Mouse (Mus musculus): ENCODE results near the gene Arhgef7. TPM values are rescaled to one million over a fixed set of nuclear protein-coding genes. Genes with fewer than 3 reads are reported as not detected.

Arhgef7 gene
- polyA plus RNA-seq, 1 experiment from 2014 or later: 10.1 TPM

- Histone ChIP-seq H3K27ac (ENCODE audit: low read length) (no peak overlapping the region), H3K27me3 (ENCODE audit: control insufficient read depth, insufficient read depth, low read depth, low read length) (no peaks in the 10 kb centered on the region), H3K9ac (ENCODE audit: low read depth, low read length) (no peak overlapping the region), H3K36me3 (ENCODE audit: control insufficient read depth, insufficient read depth) (no peaks in the 10 kb centered on the region), H3K9me3 (replicated peaks; ENCODE audit: control insufficient read depth, low read length) (no peaks in the 10 kb centered on the region), H3K4me3 (ENCODE audit: low read depth, low read length) (no peak overlapping the region), H3K4me1 (ENCODE audit: control insufficient read depth, low read depth, low read length) (peaks cover 12% of the 10 kb centered on the region), H3K4me2 (ENCODE audit: low read depth, low read length) (no peak overlapping the region)
- no peak for ATAC-seq (ENCODE audit: low read depth)
Observed at GRCm38 (mm10) chr8:11754723-11755122, 27.2 kb downstream of the Arhgef7 start.

DNA sequence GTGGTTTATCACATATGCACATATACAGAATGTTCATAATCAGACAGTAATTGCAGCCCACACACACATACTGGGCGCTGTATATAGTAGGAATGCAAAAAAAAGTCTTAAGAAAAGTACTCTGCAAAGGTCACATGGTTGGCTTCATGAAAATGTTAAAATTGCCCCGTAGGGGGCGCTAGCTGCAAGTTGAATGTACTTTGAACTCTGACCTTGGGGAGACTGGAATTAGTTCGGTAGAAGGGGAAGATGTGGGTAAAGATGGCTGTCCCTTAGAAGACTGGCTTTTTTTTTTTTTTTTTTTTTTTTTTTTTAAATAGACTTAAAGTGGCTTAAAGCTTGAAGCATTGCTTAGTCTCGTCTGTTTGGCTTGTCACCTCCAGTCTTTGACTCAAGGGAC lies 28.4 kb downstream of the Arhgef7 start:
- no peak overlapping the region for H3K4me3 ChIP-seq (ENCODE audit: low read depth, low read length)
- H3K4me2 ChIP-seq (ENCODE audit: low read depth, low read length): no peak overlapping the region
- no peak overlapping the region for H3K27ac ChIP-seq (ENCODE audit: low read length)
- H3K36me3 ChIP-seq (ENCODE audit: control insufficient read depth, insufficient read depth): no peaks in the 10 kb centered on the region
- H3K4me1 ChIP-seq (ENCODE audit: control insufficient read depth, low read depth, low read length): peaks cover 12% of the 10 kb centered on the region
- WGBS (ENCODE audit: insufficient replicate concordance): 10% methylated on average over 5 of the region's 5 CpGs
- no peaks in the 10 kb centered on the region for H3K9me3 ChIP-seq (replicated peaks; ENCODE audit: control insufficient read depth, low read length)
- ATAC-seq (ENCODE audit: low read depth): no peak
- no peaks in the 10 kb centered on the region for H3K27me3 ChIP-seq (ENCODE audit: control insufficient read depth, insufficient read depth, low read depth, low read length)
- H3K9ac ChIP-seq (ENCODE audit: low read depth, low read length): no peak overlapping the region

DNA sequence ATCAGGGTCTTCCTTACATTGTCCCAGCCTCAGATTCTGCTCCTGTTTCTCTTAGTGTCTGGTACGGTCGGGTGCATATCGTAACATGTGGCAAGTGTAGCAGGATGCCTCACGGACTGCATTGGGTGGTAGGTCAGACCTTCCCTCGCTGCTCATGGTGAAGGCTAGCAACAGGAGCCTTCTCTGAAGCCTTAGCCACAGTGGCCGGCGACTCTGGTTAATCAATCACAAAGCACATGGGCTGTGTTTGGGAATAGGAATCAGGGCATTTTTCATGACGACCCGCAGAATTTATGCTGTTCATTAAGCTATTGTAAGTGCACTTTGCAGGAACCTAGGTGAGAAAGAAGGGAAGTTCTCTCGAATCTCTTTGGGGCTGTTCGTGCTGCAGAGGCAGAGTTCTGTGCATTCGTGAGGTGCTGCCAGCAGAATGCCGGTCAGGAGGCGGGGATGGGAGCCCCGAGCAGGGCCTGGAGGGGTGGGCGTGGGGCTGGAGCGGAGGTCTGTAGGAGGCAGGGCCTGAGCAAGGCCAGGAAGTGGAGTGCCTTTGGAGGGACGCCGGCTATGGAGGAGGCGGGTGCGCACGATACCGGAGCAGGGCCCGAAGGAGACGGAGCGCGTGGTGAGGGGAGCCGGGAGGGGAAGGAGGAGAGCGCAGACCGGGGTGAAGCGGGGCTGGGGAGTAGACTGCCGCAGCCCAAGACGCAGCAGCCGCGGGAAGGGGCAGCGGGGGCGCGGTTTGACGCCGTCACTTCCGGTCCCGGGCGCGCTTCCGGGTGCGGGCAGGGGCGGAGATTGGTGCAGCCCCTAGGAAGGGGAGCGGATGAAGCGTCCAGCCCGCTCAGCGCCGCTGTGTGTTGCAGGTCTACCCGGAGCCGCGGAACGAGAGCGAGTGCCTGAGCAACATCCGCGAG lies 30.3 kb downstream of the Arhgef7 start:
- peak overlapping the region; percentile 72 for H3K4me2 ChIP-seq (ENCODE audit: low read depth, low read length)
- H3K27ac ChIP-seq (ENCODE audit: low read length): peak overlapping the region; percentile 72
- H3K4me3 ChIP-seq (ENCODE audit: low read depth, low read length): peak overlapping the region; percentile 84
- no peaks in the 10 kb centered on the region for H3K9me3 ChIP-seq (replicated peaks; ENCODE audit: control insufficient read depth, low read length)
- H3K27me3 ChIP-seq (ENCODE audit: control insufficient read depth, insufficient read depth, low read depth, low read length): no peaks in the 10 kb centered on the region
- H3K36me3 ChIP-seq (ENCODE audit: control insufficient read depth, insufficient read depth): no peaks in the 10 kb centered on the region
- H3K4me1 ChIP-seq (ENCODE audit: control insufficient read depth, low read depth, low read length): peaks cover 12% of the 10 kb centered on the region
- WGBS (ENCODE audit: insufficient replicate concordance): 2% methylated on average over 57 of the region's 59 CpGs
- peak; percentile 88 for ATAC-seq (ENCODE audit: low read depth)
- peak overlapping the region; percentile 88 for H3K9ac ChIP-seq (ENCODE audit: low read depth, low read length)

DNA sequence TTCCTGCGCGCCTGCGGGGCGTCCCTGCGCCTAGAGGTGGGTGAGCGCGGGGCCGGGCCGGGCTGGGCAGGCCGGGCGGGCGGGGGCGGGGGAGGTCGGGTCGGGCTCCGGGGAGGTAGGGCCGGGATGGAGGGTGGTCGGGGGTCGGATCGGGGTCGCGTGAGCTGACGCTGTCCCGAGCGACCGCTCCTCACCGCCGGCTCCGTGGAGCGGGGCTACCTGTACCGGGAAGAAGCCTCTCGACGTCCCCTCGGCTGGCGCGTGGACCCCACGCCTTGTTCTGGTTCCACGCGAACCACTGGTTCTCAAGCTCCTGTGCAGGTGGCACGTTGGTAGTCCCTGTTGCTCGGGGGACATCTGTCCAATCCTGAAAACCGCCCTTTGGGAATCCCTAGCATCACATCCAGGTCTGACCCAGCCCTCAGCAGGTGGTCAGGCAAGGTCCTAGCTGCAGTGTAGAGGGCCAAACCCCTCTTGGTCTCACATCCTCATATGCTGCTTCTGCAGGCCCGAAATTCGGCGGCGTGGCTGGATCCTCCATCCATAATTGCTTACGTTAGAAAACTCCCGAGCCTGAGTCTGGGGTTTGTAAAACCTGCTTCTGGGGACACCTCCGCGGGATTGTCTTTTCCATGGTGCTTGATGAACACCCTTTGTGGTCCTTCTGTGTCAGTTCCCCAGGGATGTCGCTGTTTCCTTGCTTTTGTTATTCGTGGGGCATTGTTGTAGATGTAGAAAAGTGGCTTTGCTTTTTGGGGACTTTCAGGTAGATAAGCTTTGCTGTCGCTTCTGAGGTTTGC lies 31.2 kb downstream of the Arhgef7 start:
- H3K9me3 ChIP-seq (replicated peaks; ENCODE audit: control insufficient read depth, low read length): no peaks in the 10 kb centered on the region
- H3K36me3 ChIP-seq (ENCODE audit: control insufficient read depth, insufficient read depth): no peaks in the 10 kb centered on the region
- ATAC-seq (ENCODE audit: low read depth): no peak
- under 1% methylated on average over 52 of the region's 53 CpGs for WGBS (ENCODE audit: insufficient replicate concordance)
- H3K4me3 ChIP-seq (ENCODE audit: low read depth, low read length): peak overlapping the region; percentile 84
- H3K4me2 ChIP-seq (ENCODE audit: low read depth, low read length): peak overlapping the region; percentile 72
- H3K27ac ChIP-seq (ENCODE audit: low read length): peak overlapping the region; percentile 33; the same call in 1 of the 2 replicates
- H3K9ac ChIP-seq (ENCODE audit: low read depth, low read length): peak overlapping the region; percentile 88
- peaks cover 12% of the 10 kb centered on the region for H3K4me1 ChIP-seq (ENCODE audit: control insufficient read depth, low read depth, low read length)
- H3K27me3 ChIP-seq (ENCODE audit: control insufficient read depth, insufficient read depth, low read depth, low read length): no peaks in the 10 kb centered on the region

DNA sequence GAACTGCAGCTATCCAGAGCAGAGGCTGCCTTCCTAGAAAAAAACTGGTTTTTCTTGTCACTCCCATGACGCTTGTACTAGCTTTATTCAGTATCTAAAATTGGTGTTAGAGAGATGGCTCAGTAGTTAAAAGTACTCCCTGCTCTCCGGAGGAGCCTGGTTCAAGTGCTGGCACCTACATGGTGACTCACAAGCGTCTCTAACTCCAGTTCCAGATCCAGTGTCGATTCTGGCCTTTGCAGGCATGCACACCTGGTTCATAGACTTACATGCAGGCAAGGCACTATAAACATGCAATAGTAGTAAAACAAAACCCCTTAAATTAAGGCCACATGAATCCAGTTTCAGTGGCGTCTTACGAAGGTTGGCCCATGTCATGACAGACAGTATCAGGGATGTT lies 34.0 kb downstream of the Arhgef7 start:
- Histone ChIP-seq H3K36me3 (ENCODE audit: control insufficient read depth, insufficient read depth) (no peaks in the 10 kb centered on the region), H3K9me3 (replicated peaks; ENCODE audit: control insufficient read depth, low read length) (no peaks in the 10 kb centered on the region), H3K27me3 (ENCODE audit: control insufficient read depth, insufficient read depth, low read depth, low read length) (no peaks in the 10 kb centered on the region), H3K4me3 (ENCODE audit: low read depth, low read length) (no peak overlapping the region), H3K9ac (ENCODE audit: low read depth, low read length) (no peak overlapping the region), H3K4me1 (ENCODE audit: control insufficient read depth, low read depth, low read length) (peaks cover 12% of the 10 kb centered on the region), H3K4me2 (ENCODE audit: low read depth, low read length) (no peak overlapping the region), H3K27ac (ENCODE audit: low read length) (no peak overlapping the region)
- WGBS (ENCODE audit: insufficient replicate concordance): 81% methylated on average over 6 of the region's 6 CpGs
- no peak for ATAC-seq (ENCODE audit: low read depth)

DNA sequence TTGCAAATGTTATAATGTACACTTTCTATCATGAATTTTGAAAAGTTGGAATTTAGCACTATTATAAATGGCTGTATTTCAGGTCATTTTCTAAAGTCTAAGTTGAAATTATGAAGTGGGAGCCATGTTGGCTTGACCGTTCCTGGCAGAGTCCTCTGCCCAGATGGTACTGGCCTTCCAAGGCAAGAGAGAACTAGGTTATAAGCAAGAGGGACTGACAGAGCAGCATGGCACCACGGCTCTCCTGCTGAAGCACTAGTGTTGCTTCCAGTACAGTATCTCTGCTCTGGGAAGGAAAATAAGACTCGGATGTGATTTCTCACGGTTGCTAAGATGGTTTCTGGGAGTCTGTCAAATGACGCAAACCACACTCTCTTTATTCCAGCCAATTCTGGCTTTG lies 34.5 kb downstream of the Arhgef7 start:
- Histone ChIP-seq H3K27me3 (ENCODE audit: control insufficient read depth, insufficient read depth, low read depth, low read length) (no peaks in the 10 kb centered on the region), H3K9ac (ENCODE audit: low read depth, low read length) (no peak overlapping the region), H3K27ac (ENCODE audit: low read length) (no peak overlapping the region), H3K36me3 (ENCODE audit: control insufficient read depth, insufficient read depth) (no peaks in the 10 kb centered on the region), H3K4me2 (ENCODE audit: low read depth, low read length) (no peak overlapping the region), H3K4me3 (ENCODE audit: low read depth, low read length) (no peak overlapping the region), H3K4me1 (ENCODE audit: control insufficient read depth, low read depth, low read length) (peaks cover 12% of the 10 kb centered on the region), H3K9me3 (replicated peaks; ENCODE audit: control insufficient read depth, low read length) (no peaks in the 10 kb centered on the region)
- WGBS (ENCODE audit: insufficient replicate concordance): 77% methylated on average over 5 of the region's 5 CpGs
- no peak for ATAC-seq (ENCODE audit: low read depth)

DNA sequence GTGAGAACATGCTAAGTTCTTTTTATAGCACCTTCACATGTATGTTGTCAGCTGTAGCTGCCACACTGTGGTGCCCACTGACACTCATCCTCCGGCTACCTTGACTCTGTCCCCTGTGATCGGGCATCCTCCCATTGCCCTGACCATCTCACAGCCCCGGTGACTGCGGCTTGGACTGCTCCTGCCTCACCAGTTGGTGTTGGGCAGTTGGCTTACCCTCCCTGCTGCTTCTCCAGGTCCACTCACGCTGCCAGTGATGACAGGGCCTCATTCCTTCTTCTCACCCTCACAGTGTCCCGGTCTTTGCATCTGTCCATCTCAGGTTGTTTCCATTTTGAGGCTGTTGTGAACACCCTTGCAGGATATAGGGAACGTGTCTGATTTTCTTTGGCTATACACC lies 35.3 kb downstream of the Arhgef7 start:
- WGBS (ENCODE audit: insufficient replicate concordance): 80% methylated on average over 7 of the region's 7 CpGs
- H3K27ac ChIP-seq (ENCODE audit: low read length): no peak overlapping the region
- H3K9me3 ChIP-seq (replicated peaks; ENCODE audit: control insufficient read depth, low read length): no peaks in the 10 kb centered on the region
- peaks cover 7% of the 10 kb centered on the region for H3K4me1 ChIP-seq (ENCODE audit: control insufficient read depth, low read depth, low read length)
- H3K36me3 ChIP-seq (ENCODE audit: control insufficient read depth, insufficient read depth): no peaks in the 10 kb centered on the region
- no peak overlapping the region for H3K4me3 ChIP-seq (ENCODE audit: low read depth, low read length)
- ATAC-seq (ENCODE audit: low read depth): no peak
- H3K9ac ChIP-seq (ENCODE audit: low read depth, low read length): no peak overlapping the region
- no peak overlapping the region for H3K4me2 ChIP-seq (ENCODE audit: low read depth, low read length)
- H3K27me3 ChIP-seq (ENCODE audit: control insufficient read depth, insufficient read depth, low read depth, low read length): no peaks in the 10 kb centered on the region

DNA sequence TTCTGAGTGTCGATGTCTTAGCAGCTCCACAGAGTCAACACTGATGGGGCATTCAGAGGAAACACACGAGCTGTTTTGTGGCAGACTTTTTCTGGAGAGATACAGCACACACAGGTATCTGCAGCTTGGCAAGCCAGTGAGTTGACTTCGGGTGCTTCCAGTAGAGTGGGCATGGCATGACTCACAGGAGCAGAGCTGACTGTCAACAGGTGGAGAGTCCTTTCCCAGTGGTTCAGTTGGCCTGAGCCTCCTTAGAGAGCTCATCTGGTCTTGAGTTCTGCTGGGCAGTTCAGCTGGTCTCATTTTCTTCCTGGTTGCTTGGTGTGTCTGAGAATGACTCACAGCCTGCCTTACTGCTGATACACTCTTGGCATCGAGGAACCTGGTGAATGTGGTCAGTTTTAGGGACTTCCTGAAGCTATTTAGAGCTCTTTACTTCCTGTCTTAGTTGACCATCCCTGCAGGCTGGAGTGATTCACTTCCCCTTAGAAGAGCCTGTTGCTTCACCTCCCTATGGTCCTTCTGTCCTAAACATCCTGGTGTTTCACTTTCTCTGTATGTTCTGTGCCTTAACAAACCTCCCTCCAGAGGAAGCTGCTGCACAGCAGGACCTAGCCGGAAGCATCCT lies 39.8 kb downstream of the Arhgef7 start:
- H3K27me3 ChIP-seq (ENCODE audit: control insufficient read depth, insufficient read depth, low read depth, low read length): no peaks in the 10 kb centered on the region
- H3K27ac ChIP-seq (ENCODE audit: low read length): no peak overlapping the region
- 43% methylated on average over 5 of the region's 5 CpGs for WGBS (ENCODE audit: insufficient replicate concordance)
- no peaks in the 10 kb centered on the region for H3K4me1 ChIP-seq (ENCODE audit: control insufficient read depth, low read depth, low read length)
- H3K36me3 ChIP-seq (ENCODE audit: control insufficient read depth, insufficient read depth): no peaks in the 10 kb centered on the region
- no peak overlapping the region for H3K4me3 ChIP-seq (ENCODE audit: low read depth, low read length)
- ATAC-seq (ENCODE audit: low read depth): peak; percentile 24; the same call in 1 of the 2 replicates
- H3K9ac ChIP-seq (ENCODE audit: low read depth, low read length): no peak overlapping the region
- H3K9me3 ChIP-seq (replicated peaks; ENCODE audit: control insufficient read depth, low read length): no peaks in the 10 kb centered on the region
- no peak overlapping the region for H3K4me2 ChIP-seq (ENCODE audit: low read depth, low read length)
